Mouse (Mus musculus) neural tube, embryonic 15.5 days (tissue): ENCODE measurements around the gene Ss18l1. TPM values are rescaled to one million over a fixed set of nuclear protein-coding genes. Genes with fewer than 3 reads are reported as not detected.

Source experiments
- ATAC-seq: fragments of 200-750 bp; cut with Nextera tagmentation; 2 replicates; pipeline ENCODE4 v1.8.0; 2017; ENCODE audit warnings: mild to moderate bottlenecking, moderate TSS enrichment, moderate library complexity; ENCODE audit not compliant: low FRiP score
- H3K27ac ChIP-seq: fragments of 300-500 bp; sonication (generic); replicated peaks from 2 replicates; pipeline ENCODE4 v1.5.1; 2015; ENCODE audit warnings: mild to moderate bottlenecking, inconsistent platforms
- H3K27me3 ChIP-seq: fragments of 300-500 bp; sonication (generic); replicated peaks from 2 replicates; pipeline ENCODE4 v1.6.1; 2015; ENCODE audit warnings: inconsistent platforms
- H3K36me3 ChIP-seq: fragments of 300-500 bp; sonication (generic); 2 replicates; pipeline ENCODE4 v1.6.1; 2015; ENCODE audit warnings: inconsistent platforms
- H3K4me1 ChIP-seq: fragments of 300-500 bp; sonication (generic); 2 replicates; pipeline ENCODE4 v1.6.1; 2015; ENCODE audit warnings: inconsistent platforms
- H3K4me2 ChIP-seq: fragments of 300-500 bp; sonication (generic); 2 replicates; pipeline ENCODE4 v1.6.1; 2015; ENCODE audit warnings: inconsistent platforms, mild to moderate bottlenecking, moderate library complexity
- H3K4me3 ChIP-seq: fragments of 300-500 bp; sonication (generic); replicated peaks from 2 replicates; pipeline ENCODE4 v1.5.1; 2015; ENCODE audit warnings: mild to moderate bottlenecking, inconsistent platforms
- H3K9ac ChIP-seq: fragments of 300-500 bp; sonication (generic); replicated peaks from 2 replicates; pipeline ENCODE4 v1.6.1; 2015; ENCODE audit warnings: mild to moderate bottlenecking, inconsistent platforms
- H3K9me3 ChIP-seq: fragments of 300-500 bp; sonication (generic); replicated peaks from 2 replicates; pipeline ENCODE4 v1.6.1; 2016; ENCODE audit warnings: inconsistent platforms
- WGBS: fragments of 180-500 bp; shearing (Covaris S2); methylation state at CpG from one replicate; pipeline ENCODE4 v1.1.7; 2015; ENCODE audit warnings: mixed read lengths; 5-methylcytosine and 5-hydroxymethylcytosine counted together
- polyA plus RNA-seq: library from polyadenylated mRNA; unstranded; fragments of >200 nt; fragmentation: Nextera tagmentation; extraction: Ambion mirVana; gene quantifications from 2 replicates; pipeline ENCODE4 v1.2.1, GENCODE M21; 2015

Gene Ss18l1
- polyA plus RNA-seq, 1 experiment from 2014 or later, result 49.9 TPM

DNA sequence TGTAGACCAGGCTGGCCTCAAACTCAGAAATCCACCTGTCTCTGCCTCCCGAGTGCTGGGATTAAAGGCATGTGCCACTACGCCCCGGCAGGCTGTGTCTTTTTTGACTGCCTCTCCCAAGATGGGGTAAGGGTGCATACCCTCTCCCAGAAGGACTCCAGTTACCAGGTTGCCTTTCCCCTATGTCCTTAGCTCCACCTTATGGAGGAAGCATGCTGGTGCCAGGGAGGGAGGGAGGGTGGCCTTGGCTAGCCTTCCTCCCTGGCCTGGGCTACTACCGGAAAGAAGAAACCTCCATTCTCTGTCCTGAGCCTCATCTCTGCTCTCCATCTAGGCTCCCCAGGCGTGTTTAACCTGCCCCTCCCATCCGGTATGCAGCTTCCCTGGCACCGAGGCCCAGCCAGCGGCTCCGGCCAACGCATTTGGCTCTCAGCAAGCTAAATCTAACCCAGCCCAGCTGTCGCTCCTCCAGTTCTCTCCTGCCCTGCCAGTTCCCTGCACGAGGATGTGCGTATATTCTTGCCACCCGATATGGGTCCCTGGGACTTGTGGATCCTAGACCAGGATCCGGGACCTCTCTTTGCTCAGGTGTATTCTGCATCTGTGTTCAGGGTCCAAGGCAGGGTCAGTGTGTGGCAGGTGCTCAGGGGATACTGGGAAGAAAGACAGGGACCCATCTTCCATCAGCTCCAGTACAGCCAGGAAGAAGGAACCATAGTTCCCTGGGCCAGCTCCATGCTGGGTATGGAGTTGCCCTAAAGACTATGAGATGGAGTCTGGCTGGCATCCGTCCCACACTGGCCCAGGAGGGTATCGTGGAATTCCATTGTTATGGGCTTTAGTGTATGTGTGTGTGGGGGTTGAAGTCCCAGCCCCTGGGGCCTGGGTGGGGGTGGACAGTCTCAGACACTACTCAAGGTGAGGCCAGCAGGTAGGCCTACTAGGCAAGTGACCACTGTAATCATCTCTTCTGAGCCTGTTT, 71.9 kb downstream of the Ss18l1 start:
- no peak for ATAC-seq
- Histone ChIP-seq H3K27ac (0 out of 2 replicates have a peak overlapping the region, but pooled peaks have one; percentile 11), H3K4me1 (peaks cover 46% of the 10 kb centered on the region), H3K9me3 (no peaks in the 10 kb centered on the region), H3K4me2 (no peak overlapping the region), H3K36me3 (no peaks in the 10 kb centered on the region), H3K27me3 (no peaks in the 10 kb centered on the region), H3K4me3 (no peak overlapping the region), H3K9ac (0 out of 2 replicates have a peak overlapping the region, but pooled peaks have one; percentile 7)
- WGBS, result 56% methylated on average over 17 of the region's 17 CpGs

DNA sequence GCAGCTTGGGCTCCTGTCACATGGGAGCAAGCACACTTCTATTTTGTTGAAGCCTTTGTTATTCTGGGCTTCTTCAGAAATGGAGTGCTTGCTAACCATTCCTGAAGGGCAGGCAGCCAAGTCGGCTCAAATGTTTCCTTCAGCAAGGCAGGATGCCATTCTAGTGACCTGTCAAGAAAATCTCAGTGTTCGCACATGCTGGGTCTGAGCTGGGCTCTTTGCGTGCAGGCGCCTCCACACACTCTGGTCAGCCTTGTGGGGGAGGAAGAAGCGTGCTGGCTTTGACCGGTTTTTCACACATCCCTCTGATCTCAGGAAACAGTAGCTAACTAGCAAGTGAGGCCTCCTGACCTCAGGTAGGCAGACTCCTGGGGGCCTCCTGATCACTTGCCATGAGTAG, 73.0 kb downstream of the Ss18l1 start:
- H3K9me3 ChIP-seq, result no peaks in the 10 kb centered on the region
- H3K9ac ChIP-seq, result no peak overlapping the region
- 44% methylated on average over 6 of the region's 6 CpGs for WGBS
- ATAC-seq, result no peak
- no peaks in the 10 kb centered on the region for H3K27me3 ChIP-seq
- no peak overlapping the region for H3K4me3 ChIP-seq
- H3K36me3 ChIP-seq, result no peaks in the 10 kb centered on the region
- H3K4me2 ChIP-seq, result no peak overlapping the region
- peaks cover 52% of the 10 kb centered on the region for H3K4me1 ChIP-seq
- H3K27ac ChIP-seq, result 0 out of 2 replicates have a peak overlapping the region, but pooled peaks have one; percentile 25

DNA sequence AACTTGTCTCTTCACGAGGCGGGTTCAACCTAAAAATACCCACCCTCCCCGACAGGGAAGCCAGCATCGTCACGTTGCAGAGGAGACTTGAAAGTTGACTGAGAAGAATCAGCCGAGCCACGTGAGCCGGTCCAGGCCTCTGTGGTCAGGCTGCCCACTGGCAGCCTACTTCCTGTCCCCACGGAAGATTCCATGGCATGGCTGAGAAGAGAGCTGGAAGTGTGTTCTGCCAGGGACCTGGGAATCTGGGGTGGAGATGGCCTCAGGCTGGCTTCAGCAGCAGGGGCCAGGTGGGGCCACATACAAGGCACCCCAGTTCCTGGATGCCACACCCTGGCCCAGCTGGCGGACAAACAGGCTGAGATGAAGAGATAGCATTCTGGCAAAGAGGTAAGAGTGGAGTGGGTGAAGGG, 73.8 kb downstream of the Ss18l1 start:
- no peak overlapping the region for H3K27ac ChIP-seq
- whole genome bisulfite sequencing, result 77% methylated on average over 10 of the region's 10 CpGs
- H3K9ac ChIP-seq, result no peak overlapping the region
- H3K36me3 ChIP-seq, result no peaks in the 10 kb centered on the region
- no peaks in the 10 kb centered on the region for H3K27me3 ChIP-seq
- H3K4me3 ChIP-seq, result no peak overlapping the region
- ATAC-seq, result no peak
- peaks cover 54% of the 10 kb centered on the region for H3K4me1 ChIP-seq
- no peaks in the 10 kb centered on the region for H3K9me3 ChIP-seq
- H3K4me2 ChIP-seq, result no peak overlapping the region

DNA sequence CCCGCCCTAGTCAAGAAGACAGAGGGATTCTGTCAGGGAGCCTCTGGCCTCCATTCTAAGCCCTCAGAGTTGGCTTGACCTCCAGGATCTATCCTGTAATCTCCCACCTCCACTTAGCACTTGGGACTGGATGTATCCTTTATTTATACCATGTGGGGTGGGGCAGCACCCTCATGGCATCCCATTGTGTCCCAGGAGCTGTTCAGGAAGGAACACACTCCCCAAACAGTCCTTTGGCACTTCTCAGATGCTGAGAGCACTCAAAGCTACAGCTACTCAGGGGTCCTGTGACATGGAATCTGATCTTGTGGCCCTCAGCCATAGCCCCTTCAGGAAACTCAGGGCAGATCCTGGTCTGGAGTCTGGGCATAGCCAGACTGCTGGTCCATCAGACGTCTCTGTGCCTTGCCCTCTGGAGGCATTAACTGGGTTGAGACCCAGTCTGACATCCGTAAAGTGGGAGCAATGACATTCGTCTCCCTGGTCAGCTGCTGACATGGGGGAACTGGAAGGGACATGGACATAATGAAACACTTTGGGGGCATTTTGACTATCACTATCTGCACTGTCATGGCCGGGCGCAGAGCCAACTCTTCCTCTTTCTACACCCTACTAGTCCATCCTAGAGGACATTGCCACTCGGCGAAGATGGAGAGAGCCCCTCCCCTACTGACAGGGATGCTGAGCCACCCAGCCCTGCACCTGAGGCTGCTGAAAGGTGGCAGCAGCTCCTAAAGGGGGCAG, 74.6 kb downstream of the Ss18l1 start:
- no peak for ATAC-seq
- no peak overlapping the region for H3K9ac ChIP-seq
- H3K4me2 ChIP-seq, result no peak overlapping the region
- no peak overlapping the region for H3K27ac ChIP-seq
- H3K4me3 ChIP-seq, result no peak overlapping the region
- WGBS, result 70% methylated on average over 8 of the region's 8 CpGs
- no peaks in the 10 kb centered on the region for H3K9me3 ChIP-seq
- no peaks in the 10 kb centered on the region for H3K27me3 ChIP-seq
- H3K4me1 ChIP-seq, result peaks cover 54% of the 10 kb centered on the region
- no peaks in the 10 kb centered on the region for H3K36me3 ChIP-seq

DNA sequence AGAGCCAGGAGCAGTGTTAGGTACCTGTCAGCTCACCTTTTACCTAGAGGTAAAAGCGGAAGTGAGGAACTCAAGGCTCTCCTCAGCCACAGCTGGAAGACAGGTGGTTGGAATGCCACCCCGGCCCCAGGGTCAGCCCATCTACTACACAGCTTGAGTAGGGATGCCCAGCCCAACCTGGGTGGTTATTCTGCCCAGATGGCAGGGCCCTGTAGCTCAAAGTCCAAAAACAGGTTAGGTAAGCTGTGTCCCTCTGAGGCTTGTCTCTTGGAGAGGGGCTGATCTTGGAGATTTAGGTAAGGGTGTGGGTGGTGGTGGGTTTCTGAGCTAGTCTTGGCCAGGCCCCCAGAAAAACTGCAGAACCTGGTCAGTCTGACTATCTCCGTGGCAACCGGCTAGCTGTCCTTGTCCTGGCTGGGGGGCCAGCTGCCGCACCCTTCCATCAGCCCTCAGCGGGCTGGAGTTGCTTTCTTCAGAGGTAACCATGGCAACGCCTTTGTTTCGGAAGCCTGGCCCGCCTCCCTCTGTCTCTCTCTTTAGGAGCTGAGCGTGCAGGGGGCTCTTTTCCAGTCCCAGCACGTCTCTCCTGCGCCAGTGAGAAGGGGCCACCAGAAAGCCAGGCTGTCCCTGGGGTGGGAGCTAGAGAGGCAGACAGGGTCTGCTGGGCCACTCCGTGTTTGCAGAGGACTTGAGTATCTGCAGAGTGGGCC, 75.3 kb downstream of the Ss18l1 start:
- no peaks in the 10 kb centered on the region for H3K9me3 ChIP-seq
- 8% methylated on average over 13 of the region's 13 CpGs for WGBS
- H3K9ac ChIP-seq, result no peak overlapping the region
- H3K4me1 ChIP-seq, result peaks cover 54% of the 10 kb centered on the region
- H3K27ac ChIP-seq, result peak overlapping the region; percentile 83
- no peaks in the 10 kb centered on the region for H3K27me3 ChIP-seq
- peak overlapping the region; percentile 95 for H3K4me2 ChIP-seq
- no peak overlapping the region for H3K4me3 ChIP-seq
- no peaks in the 10 kb centered on the region for H3K36me3 ChIP-seq
- no peak; the same call in 1 of the 2 replicates for ATAC-seq

DNA sequence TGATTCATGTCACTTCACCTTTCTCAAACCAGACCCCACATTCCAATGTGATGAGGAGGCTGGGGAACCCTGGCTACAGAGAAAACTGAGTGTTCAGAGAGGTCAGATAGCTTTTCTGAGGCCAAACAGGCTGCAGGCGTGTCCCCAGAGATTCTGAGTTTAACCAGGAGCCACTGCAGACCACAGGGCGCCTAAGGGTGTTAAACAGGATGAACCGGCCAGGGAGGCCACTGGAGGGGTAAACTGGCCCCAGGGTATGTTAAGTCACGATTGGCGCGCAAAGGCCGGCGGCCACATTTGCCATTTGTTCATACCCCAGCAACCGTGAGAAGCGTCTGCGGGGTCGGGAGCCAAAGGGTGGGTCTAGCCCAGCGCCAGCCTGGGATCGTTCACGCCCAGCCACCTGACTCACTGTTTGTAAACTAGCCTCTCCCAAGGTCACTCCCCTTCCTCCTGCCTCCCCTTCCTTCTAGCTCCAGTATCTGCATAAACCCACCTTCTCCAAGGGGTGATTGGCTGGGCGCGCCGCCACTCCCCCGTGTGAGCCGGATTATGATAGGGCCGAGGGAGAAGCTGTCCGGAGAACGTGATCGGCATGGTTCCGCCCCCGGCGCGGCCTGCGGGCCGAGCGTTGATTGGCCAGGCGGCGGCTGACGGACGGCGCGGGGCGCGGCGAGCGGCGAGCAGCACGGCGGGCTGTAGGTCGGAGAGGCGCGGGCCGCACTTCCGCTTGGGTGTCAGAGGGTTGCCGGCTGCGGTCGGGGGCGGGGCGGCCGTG, 76.5 kb downstream of the Ss18l1 start, which contains the start of gene Osbpl2:
Gene Osbpl2, plus strand, starts transcription at position 646 of the 778 bp plus-strand sequence.
- ATAC-seq, result peak; percentile 98
- WGBS, result 1% methylated on average over 53 of the region's 55 CpGs
- H3K9me3 ChIP-seq, result no peaks in the 10 kb centered on the region

More for the DNA sequence above, 76.5 kb downstream of the Ss18l1 start, which contains the start of gene Osbpl2:
- Histone ChIP-seq H3K27ac (peak within 1 kb of the TSS; percentile 83), H3K9ac (peak within 1 kb of the TSS; percentile 76), H3K4me1 (peaks cover 54% of the 10 kb centered on the region), H3K4me3 (peak within 1 kb of the TSS; percentile 96), H3K36me3 (peaks cover 10% of the 10 kb centered on the region; the same call in 1 of the 2 replicates), H3K27me3 (no peaks in the 10 kb centered on the region), H3K4me2 (peak within 1 kb of the TSS; percentile 95)

Other genes with a start within 250 kb of the Ss18l1 start
- gene Taf4, start 65.9 kb upstream of the Ss18l1 start, polyA plus RNA-seq, result 3.1 and 3.2 TPM in 2 replicates
- gene Lsm14b, start 17.5 kb upstream of the Ss18l1 start, polyA plus RNA-seq, result 16.4 and 24.0 TPM in 2 replicates
- 561 and 578 TPM in 2 replicates for gene Psma7, start 76 bp upstream of the Ss18l1 start, polyA plus RNA-seq
- 35.1 and 37.6 TPM in 2 replicates for gene Mtg2, start 28.1 kb downstream of the Ss18l1 start, polyA plus RNA-seq
- gene Hrh3, start 62.0 kb downstream of the Ss18l1 start, polyA plus RNA-seq, result 1.3 and 1.9 TPM in 2 replicates
- 63.8 and 71.8 TPM in 2 replicates for gene Osbpl2, start 76.8 kb downstream of the Ss18l1 start, polyA plus RNA-seq
- gene Adrm1, start 129.0 kb downstream of the Ss18l1 start, polyA plus RNA-seq, result 196 and 203 TPM in 2 replicates
- 1.2 and 4.4 TPM in 2 replicates for gene Lama5, start 183.3 kb downstream of the Ss18l1 start, polyA plus RNA-seq
- 382 and 405 TPM in 2 replicates for gene Rps21, start 214.9 kb downstream of the Ss18l1 start, polyA plus RNA-seq
- 21.2 and 25.6 TPM in 2 replicates for gene Cables2, start 231.0 kb downstream of the Ss18l1 start, polyA plus RNA-seq
- 0.40 TPM in 1 of 2 replicates, not detected in the other for gene Rbbp8nl, start 247.4 kb downstream of the Ss18l1 start, polyA plus RNA-seq